Mouse (Mus musculus): ENCODE measurements around the gene Hspa1b.

DNA sequence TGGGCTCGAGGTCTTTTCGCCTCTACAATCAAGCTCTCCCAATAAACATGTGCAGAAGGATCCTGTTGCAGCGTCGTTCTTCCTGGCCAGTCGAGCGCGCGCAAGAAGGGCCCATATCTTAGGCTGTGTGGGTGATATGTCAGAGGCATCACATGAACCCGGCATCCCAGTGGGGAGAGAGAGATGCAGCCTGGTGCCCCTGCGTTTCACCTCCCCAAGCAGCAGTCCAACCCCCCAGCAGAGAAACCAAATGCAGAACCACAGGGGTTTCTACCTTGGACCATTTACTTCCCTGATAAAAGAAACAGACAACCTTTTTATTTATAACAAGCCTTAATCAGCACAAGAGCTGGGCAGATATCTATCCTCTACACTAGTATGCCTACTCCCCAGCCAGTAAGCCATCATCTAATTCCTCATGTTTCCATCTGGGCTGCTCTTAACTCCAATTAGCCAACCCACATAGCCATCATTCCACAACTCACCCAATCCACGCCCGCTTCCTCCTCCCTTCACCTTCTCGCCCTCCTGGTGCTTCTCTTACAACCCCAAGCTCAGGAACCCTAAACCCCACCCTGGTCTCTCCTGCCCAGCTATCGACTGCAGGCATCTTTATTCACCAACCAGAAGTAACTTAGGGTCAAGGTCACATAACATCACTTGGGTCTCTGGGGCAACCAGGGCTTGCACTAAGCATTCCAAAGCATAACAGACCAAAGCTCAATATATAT is 37.5 kb upstream of the Hspa1b start:
- TF ChIP-seq CTCF (IDR thresholded peaks at IDR 0.05; ENCODE audit: low read depth) (no peak), EP300 (IDR thresholded peaks at IDR 0.05; ENCODE audit: low read depth) (no peak)
